23 mouse cellular contexts compared by ENCODE assay signal in the genomic region with DNA sequence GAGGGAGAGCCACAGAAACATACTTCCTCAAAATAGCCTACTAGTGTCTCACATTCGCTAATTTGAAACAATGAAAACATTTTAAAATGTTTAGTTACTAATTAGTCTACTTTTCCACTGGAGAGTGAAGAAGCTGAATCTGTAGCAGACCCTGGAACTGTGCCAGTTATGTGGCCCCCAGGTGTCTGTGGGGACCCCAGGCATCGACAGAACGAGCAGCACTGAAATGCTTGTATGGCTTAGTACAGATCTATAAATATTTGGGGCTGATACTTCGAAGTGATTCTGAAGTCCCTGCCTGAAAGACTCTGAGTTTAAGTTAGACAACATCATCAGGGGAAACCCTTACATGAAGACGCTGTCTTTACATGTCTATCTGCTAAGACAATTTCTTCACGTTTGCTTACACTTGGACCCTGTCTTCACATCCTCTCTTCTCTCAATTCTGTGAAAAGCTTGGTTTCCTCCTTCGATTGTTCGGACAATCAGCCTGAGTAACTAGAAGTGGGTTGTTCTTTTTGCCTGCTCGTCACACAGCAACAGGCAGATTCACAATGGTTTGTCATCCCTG.
"Had no signal": no experiment of that assay in that cellular context is flagged by ENCODE, and none has a peak within 500 bp of the region (broad histone marks: within the 10 kb centered on the region; RNA-seq: fewer than 3 reads in every experiment).

No protein-coding gene starts in this region.

- H3K4me3 ChIP-seq: intestine, embryonic 15.5 days; layer of hippocampus, adult 2 months; limb, embryonic 10.5 days; limb, embryonic 13.5 days; liver, embryonic 13.5 days; megakaryocyte, embryonic 14.5 days; midbrain, embryonic 10.5 days; midbrain, embryonic 13.5 days; myocyte; neural tube, embryonic 13.5 days had no signal

- H3K9me3 ChIP-seq: intestine, embryonic 15.5 days; limb, embryonic 10.5 days; limb, embryonic 13.5 days; liver, embryonic 13.5 days; midbrain, embryonic 10.5 days; midbrain, embryonic 13.5 days; neural tube, embryonic 13.5 days had no signal

- DNase-seq: kidney, adult 18-20 months; kidney, adult 9 months; kidney, postnatal 25 days; layer of hippocampus, adult 9-11 months; liver; liver, embryonic 13.5 days; lung, embryonic 14.5 days; lung, postnatal 10 days; right cerebral cortex, postnatal 14 days; right cerebral cortex, postnatal 4 days; thymus, adult 18-20 months; thymus, postnatal 14 days had no signal

- H3K4me2 ChIP-seq: intestine, embryonic 15.5 days; limb, embryonic 13.5 days; liver, embryonic 13.5 days; lung, embryonic 14.5 days; midbrain, embryonic 13.5 days; neural tube, embryonic 13.5 days had no signal

- H3K36me3 ChIP-seq: intestine, embryonic 15.5 days; limb, embryonic 10.5 days; limb, embryonic 13.5 days; liver, embryonic 13.5 days; midbrain, embryonic 10.5 days; midbrain, embryonic 13.5 days; neural tube, embryonic 13.5 days had no signal

- H3K4me1 ChIP-seq: intestine, embryonic 15.5 days; liver, embryonic 13.5 days; midbrain, embryonic 10.5 days; midbrain, embryonic 13.5 days; neural tube, embryonic 13.5 days had no signal

- H3K27me3 ChIP-seq: intestine, embryonic 15.5 days; limb, embryonic 13.5 days; liver, embryonic 13.5 days; midbrain, embryonic 13.5 days; neural tube, embryonic 13.5 days had no signal

- H3K27ac ChIP-seq: intestine, embryonic 15.5 days; kidney, postnatal 0 days; layer of hippocampus, adult 2 months; limb, embryonic 13.5 days; liver, embryonic 13.5 days; midbrain, embryonic 10.5 days; midbrain, embryonic 13.5 days; neural tube, embryonic 13.5 days had no signal

- ATAC-seq: intestine, embryonic 15.5 days; midbrain, embryonic 13.5 days; midbrain, embryonic 16.5 days had no signal

- H3K9ac ChIP-seq: intestine, embryonic 15.5 days; limb, embryonic 13.5 days; liver, embryonic 13.5 days; lung, embryonic 14.5 days; midbrain, embryonic 13.5 days; neural tube, embryonic 13.5 days had no signal
